Mouse (Mus musculus): ENCODE measurements at regions not wholly inside any gene's neighbourhood (a gene's known extent, or its start where the extent isn't known, plus 50 kb on each side); places are given as distances from the start of the nearest gene placed in this dataset.

GRCm38 (mm10) chr4:80131623-80132301 lies 702.2 kb upstream of the Tyrp1 start:
- no peak for DNase-seq (ENCODE audit: low spot score)

GRCm38 (mm10) chr4:80140261-80140660 lies 693.7 kb upstream of the Tyrp1 start:
- DNase-seq (ENCODE audit: low spot score) = no peak

GRCm38 (mm10) chr4:80159842-80160241 lies 674.1 kb upstream of the Tyrp1 start:
- no peak for DNase-seq (ENCODE audit: low spot score)

DNA sequence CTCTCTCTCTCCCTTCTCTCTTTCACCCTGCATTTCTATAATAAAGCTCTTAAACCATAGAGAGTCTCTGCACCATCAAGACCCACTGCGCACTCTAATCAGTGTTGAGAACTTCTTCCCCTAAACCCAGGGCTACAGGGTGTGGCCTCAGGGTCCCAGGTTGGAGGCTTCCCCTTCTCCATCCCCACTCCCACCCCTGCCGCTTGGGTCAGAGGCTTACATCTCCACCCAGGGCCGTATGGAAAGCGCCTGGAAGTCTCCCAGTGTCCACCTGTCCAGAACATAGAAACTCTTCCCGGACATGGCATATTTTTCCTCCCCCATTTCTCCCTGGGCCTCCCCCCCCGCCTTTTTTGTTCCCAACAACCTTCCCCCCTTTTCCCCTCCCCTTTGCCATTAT lies 660.7 kb upstream of the Tyrp1 start:
- no peak for DNase-seq (ENCODE audit: low spot score)

DNA sequence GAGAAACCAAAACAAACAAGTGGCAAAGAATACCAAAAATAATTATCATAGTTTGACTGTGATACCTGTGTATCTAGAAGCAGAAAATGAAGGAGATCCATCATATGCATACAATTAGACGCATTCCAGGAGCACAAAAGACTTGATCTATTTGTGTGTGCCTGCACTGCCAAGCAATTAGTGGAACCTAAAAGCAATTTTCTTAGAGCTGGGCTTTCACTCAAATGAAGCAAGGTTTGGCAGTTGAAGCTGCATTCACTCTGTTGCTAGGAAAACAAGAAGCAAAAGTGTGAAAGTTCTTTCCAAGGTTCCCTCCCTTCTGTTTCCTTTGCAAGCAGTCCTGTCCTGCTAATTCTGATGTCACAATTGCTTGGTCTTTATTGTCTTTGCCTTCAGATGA lies 631.7 kb upstream of the Tyrp1 start:
- peak; percentile 3 for DNase-seq (ENCODE audit: low spot score)

GRCm38 (mm10) chr4:80203916-80204315 lies 630.0 kb upstream of the Tyrp1 start:
- DNase-seq (ENCODE audit: low spot score) = no peak

- DNase-seq (ENCODE audit: low spot score) = no peak
These were observed 629.5 kb upstream of the Tyrp1 start for GRCm38 (mm10) chr4:80204374-80204773.

All from gastrocnemius, adult 18-20 months (tissue).